Mouse (Mus musculus): ENCODE results near the gene Gm49396.

Gene Gm49396

GRCm38 (mm10) chr7:30585170-30585569 lies 22.0 kb downstream of the Gm49396 start:
- in situ Hi-C loops (cut with MboI; ENCODE audit: unreplicated experiment in 2 of 2), result no loop called here

- in situ Hi-C loops (cut with MboI; ENCODE audit: unreplicated experiment in 2 of 2), result no loop called here
Observed at GRCm38 (mm10) chr7:30586455-30587020, 23.4 kb downstream of the Gm49396 start.

GRCm38 (mm10) chr7:30587842-30588667 lies 24.9 kb downstream of the Gm49396 start:
- in situ Hi-C loops (cut with MboI; ENCODE audit: unreplicated experiment in 2 of 2), result no loop called here

- in situ Hi-C loops (cut with MboI; ENCODE audit: unreplicated experiment in 2 of 2), result no loop called here
Observed at GRCm38 (mm10) chr7:30588676-30589434, 25.7 kb downstream of the Gm49396 start, which contains the start of gene Kmt2b. Kmt2b (minus strand) TSS chr7:30588726.

GRCm38 (mm10) chr7:30589435-30590301 lies 26.5 kb downstream of the Gm49396 start:
- in situ Hi-C loops (cut with MboI; ENCODE audit: unreplicated experiment in 2 of 2), result no loop called here

- in situ Hi-C loops (cut with MboI; ENCODE audit: unreplicated experiment in 2 of 2), result no loop called here
Observed at GRCm38 (mm10) chr7:30590927-30591604, 27.9 kb downstream of the Gm49396 start.

- in situ Hi-C loops (cut with MboI; ENCODE audit: unreplicated experiment in 2 of 2), result no loop called here
Observed at GRCm38 (mm10) chr7:30591605-30591951, 28.4 kb downstream of the Gm49396 start.

- in situ Hi-C loops (cut with MboI; ENCODE audit: unreplicated experiment in 2 of 2), result no loop called here
Observed at GRCm38 (mm10) chr7:30592772-30593423, 29.8 kb downstream of the Gm49396 start.

GRCm38 (mm10) chr7:30593579-30594509 lies 30.7 kb downstream of the Gm49396 start:
- in situ Hi-C loops (cut with MboI; ENCODE audit: unreplicated experiment in 2 of 2), result no loop called here

GRCm38 (mm10) chr7:30594510-30595024 lies 31.4 kb downstream of the Gm49396 start:
- in situ Hi-C loops (cut with MboI; ENCODE audit: unreplicated experiment in 2 of 2), result no loop called here

GRCm38 (mm10) chr7:30596093-30596492 lies 32.9 kb downstream of the Gm49396 start:
- in situ Hi-C loops (cut with MboI; ENCODE audit: unreplicated experiment in 2 of 2), result no loop called here

- in situ Hi-C loops (cut with MboI; ENCODE audit: unreplicated experiment in 2 of 2), result no loop called here
Observed at GRCm38 (mm10) chr7:30596811-30597210, 33.7 kb downstream of the Gm49396 start.

GRCm38 (mm10) chr7:30598786-30599185 lies 35.6 kb downstream of the Gm49396 start, which contains the start of gene Zbtb32:
Zbtb32 (minus strand) TSS chr7:30598909.
- in situ Hi-C loops (cut with MboI; ENCODE audit: unreplicated experiment in 2 of 2), result no loop called here

GRCm38 (mm10) chr7:30599933-30600353 lies 36.8 kb downstream of the Gm49396 start:
- in situ Hi-C loops (cut with MboI; ENCODE audit: unreplicated experiment in 2 of 2), result loop anchor here in 1 of 2 experiments (25.0 kb wide), 1 partner anchor 263 kb away; no protein-coding TSS in a partner anchor

GRCm38 (mm10) chr7:30600651-30601050 lies 37.5 kb downstream of the Gm49396 start:
- in situ Hi-C loops (cut with MboI; ENCODE audit: unreplicated experiment in 2 of 2), result loop anchor here in 1 of 2 experiments (25.0 kb wide), 1 partner anchor 263 kb away; no protein-coding TSS in a partner anchor

GRCm38 (mm10) chr7:30602583-30602982 lies 39.4 kb downstream of the Gm49396 start:
- in situ Hi-C loops (cut with MboI; ENCODE audit: unreplicated experiment in 2 of 2), result loop anchor here in 1 of 2 experiments (25.0 kb wide), 1 partner anchor 265 kb away; no protein-coding TSS in a partner anchor

- in situ Hi-C loops (cut with MboI; ENCODE audit: unreplicated experiment in 2 of 2), result loop anchor here in 1 of 2 experiments (25.0 kb wide), 1 partner anchor 267 kb away; no protein-coding TSS in a partner anchor
Observed at GRCm38 (mm10) chr7:30604424-30604823, 41.3 kb downstream of the Gm49396 start.
